Mouse (Mus musculus): Measurements from ENCODE around the gene Gprc5d. TPM values are rescaled to one million over a fixed set of nuclear protein-coding genes. Genes with fewer than 3 reads are reported as not detected.

Gene Gprc5d
- total and polyA plus RNA-seq, 3 experiments, result not detected

- Histone ChIP-seq H3K9ac (ENCODE audit: low read depth, low read length) (no peak overlapping the region), H3K4me1 (ENCODE audit: control insufficient read depth, insufficient read depth, low read length) (peaks cover 2% of the 10 kb centered on the region; the same call in 1 of the 2 replicates), H3K27me3 (ENCODE audit: control insufficient read depth, insufficient read depth, low read length) (no peaks in the 10 kb centered on the region), H3K27ac (no peak overlapping the region), H3K79me2 (replicated peaks; ENCODE audit: control insufficient read depth, insufficient read depth, low read length) (no peaks in the 10 kb centered on the region), H3K36me3 (ENCODE audit: control insufficient read depth, insufficient read depth, low read length) (no peaks in the 10 kb centered on the region), H3K4me3 (no peak overlapping the region)
- no peak for TF ChIP-seq CTCF (IDR thresholded peaks at IDR 0.05)
- no peak for TF ChIP-seq POLR2A (IDR thresholded peaks at IDR 0.05; ENCODE audit: insufficient read depth, low read depth, low read length)
- no peak for TF ChIP-seq EP300 (IDR thresholded peaks at IDR 0.05; ENCODE audit: insufficient read depth, low read depth, low read length)
- intact Hi-C loops (cut with DNase I), result no loop called here
- peak in 1 of 2 experiments; percentile 14 for DNase-seq
- WGBS, result 34% methylated on average over 11 of the region's 11 CpGs
These were observed 18.5 kb upstream of the Gprc5d start for GRCm38 (mm10) chr6:135136439-135137161.

GRCm38 (mm10) chr6:135135735-135136134 is 17.7 kb upstream of the Gprc5d start:
- Histone ChIP-seq H3K27me3 (ENCODE audit: control insufficient read depth, insufficient read depth, low read length) (no peaks in the 10 kb centered on the region), H3K79me2 (replicated peaks; ENCODE audit: control insufficient read depth, insufficient read depth, low read length) (no peaks in the 10 kb centered on the region), H3K4me1 (ENCODE audit: control insufficient read depth, insufficient read depth, low read length) (peaks cover 2% of the 10 kb centered on the region; the same call in 1 of the 2 replicates), H3K9ac (ENCODE audit: low read depth, low read length) (no peak overlapping the region), H3K36me3 (ENCODE audit: control insufficient read depth, insufficient read depth, low read length) (no peaks in the 10 kb centered on the region), H3K4me3 (no peak overlapping the region), H3K27ac (no peak overlapping the region)
- DNase-seq, result no peak
- 58% methylated on average over 4 of the region's 4 CpGs for WGBS
- intact Hi-C loops (cut with DNase I), result no loop called here
- no peak for TF ChIP-seq CTCF (IDR thresholded peaks at IDR 0.05)
- TF ChIP-seq POLR2A (IDR thresholded peaks at IDR 0.05; ENCODE audit: insufficient read depth, low read depth, low read length), result no peak
- TF ChIP-seq EP300 (IDR thresholded peaks at IDR 0.05; ENCODE audit: insufficient read depth, low read depth, low read length), result no peak

- intact Hi-C loops (cut with DNase I), result no loop called here
- WGBS, result 89% methylated on average over 9 of the region's 9 CpGs
These were observed 15.4 kb upstream of the Gprc5d start for GRCm38 (mm10) chr6:135133486-135133885.

GRCm38 (mm10) chr6:135133086-135133485 is 15.0 kb upstream of the Gprc5d start:
- Histone ChIP-seq H3K36me3 (ENCODE audit: control insufficient read depth, insufficient read depth, low read length) (no peaks in the 10 kb centered on the region), H3K27ac (no peak overlapping the region), H3K4me1 (ENCODE audit: control insufficient read depth, insufficient read depth, low read length) (peaks cover 2% of the 10 kb centered on the region; the same call in 1 of the 2 replicates), H3K4me3 (no peak overlapping the region), H3K9ac (ENCODE audit: low read depth, low read length) (no peak overlapping the region), H3K27me3 (ENCODE audit: control insufficient read depth, insufficient read depth, low read length) (no peaks in the 10 kb centered on the region), H3K79me2 (replicated peaks; ENCODE audit: control insufficient read depth, insufficient read depth, low read length) (no peaks in the 10 kb centered on the region)
- TF ChIP-seq CTCF (IDR thresholded peaks at IDR 0.05) (no peak), EP300 (IDR thresholded peaks at IDR 0.05; ENCODE audit: insufficient read depth, low read depth, low read length) (no peak), POLR2A (IDR thresholded peaks at IDR 0.05; ENCODE audit: insufficient read depth, low read depth, low read length) (no peak)
- WGBS, result 94% methylated on average over 7 of the region's 7 CpGs
- intact Hi-C loops (cut with DNase I), result no loop called here
- no peak for DNase-seq

More at GRCm38 (mm10) chr6:135133486-135133885, 15.4 kb upstream of the Gprc5d start:
- DNase-seq, result no peak
- H3K27ac ChIP-seq, result no peak overlapping the region
- no peaks in the 10 kb centered on the region for H3K79me2 ChIP-seq (replicated peaks; ENCODE audit: control insufficient read depth, insufficient read depth, low read length)
- no peaks in the 10 kb centered on the region for H3K36me3 ChIP-seq (ENCODE audit: control insufficient read depth, insufficient read depth, low read length)
- H3K4me3 ChIP-seq, result no peak overlapping the region
- no peak for TF ChIP-seq EP300 (IDR thresholded peaks at IDR 0.05; ENCODE audit: insufficient read depth, low read depth, low read length)
- no peak for TF ChIP-seq CTCF (IDR thresholded peaks at IDR 0.05)
- TF ChIP-seq POLR2A (IDR thresholded peaks at IDR 0.05; ENCODE audit: insufficient read depth, low read depth, low read length), result no peak
- no peak overlapping the region for H3K9ac ChIP-seq (ENCODE audit: low read depth, low read length)
- H3K4me1 ChIP-seq (ENCODE audit: control insufficient read depth, insufficient read depth, low read length), result peaks cover 2% of the 10 kb centered on the region; the same call in 1 of the 2 replicates
- H3K27me3 ChIP-seq (ENCODE audit: control insufficient read depth, insufficient read depth, low read length), result no peaks in the 10 kb centered on the region

GRCm38 (mm10) chr6:135124755-135125380 is 6.8 kb upstream of the Gprc5d start:
- TF ChIP-seq POLR2A (IDR thresholded peaks at IDR 0.05; ENCODE audit: insufficient read depth, low read depth, low read length) (no peak), CTCF (IDR thresholded peaks at IDR 0.05) (no peak), EP300 (IDR thresholded peaks at IDR 0.05; ENCODE audit: insufficient read depth, low read depth, low read length) (no peak)
- intact Hi-C loops (cut with DNase I), result no loop called here
- no peaks in the 10 kb centered on the region for H3K27me3 ChIP-seq (ENCODE audit: control insufficient read depth, insufficient read depth, low read length)
- H3K4me1 ChIP-seq (ENCODE audit: control insufficient read depth, insufficient read depth, low read length), result no peaks in the 10 kb centered on the region
- no peak overlapping the region for H3K4me3 ChIP-seq
- no peak overlapping the region for H3K9ac ChIP-seq (ENCODE audit: low read depth, low read length)
- DNase-seq, result no peak
- no peaks in the 10 kb centered on the region for H3K36me3 ChIP-seq (ENCODE audit: control insufficient read depth, insufficient read depth, low read length)
- 59% methylated on average over 5 of the region's 5 CpGs for WGBS
- no peak overlapping the region for H3K27ac ChIP-seq
- no peaks in the 10 kb centered on the region for H3K79me2 ChIP-seq (replicated peaks; ENCODE audit: control insufficient read depth, insufficient read depth, low read length)

GRCm38 (mm10) chr6:135116479-135116878 is 1.6 kb downstream of the Gprc5d start:
- no peak overlapping the region for H3K4me3 ChIP-seq
- H3K36me3 ChIP-seq (ENCODE audit: control insufficient read depth, insufficient read depth, low read length), result no peaks in the 10 kb centered on the region
- H3K79me2 ChIP-seq (replicated peaks; ENCODE audit: control insufficient read depth, insufficient read depth, low read length), result no peaks in the 10 kb centered on the region
- no peak for DNase-seq
- no peaks in the 10 kb centered on the region for H3K27me3 ChIP-seq (ENCODE audit: control insufficient read depth, insufficient read depth, low read length)
- 86% methylated on average over 8 of the region's 8 CpGs for WGBS
- H3K27ac ChIP-seq, result no peak overlapping the region
- intact Hi-C loops (cut with DNase I), result no loop called here
- H3K4me1 ChIP-seq (ENCODE audit: control insufficient read depth, insufficient read depth, low read length), result no peaks in the 10 kb centered on the region
- H3K9ac ChIP-seq (ENCODE audit: low read depth, low read length), result no peak overlapping the region
- no peak for TF ChIP-seq CTCF (IDR thresholded peaks at IDR 0.05)
- no peak for TF ChIP-seq EP300 (IDR thresholded peaks at IDR 0.05; ENCODE audit: insufficient read depth, low read depth, low read length)
- TF ChIP-seq POLR2A (IDR thresholded peaks at IDR 0.05; ENCODE audit: insufficient read depth, low read depth, low read length), result no peak

All from heart, adult 2 months (tissue).